Mouse (Mus musculus) adrenal gland, postnatal 14 days (tissue): ENCODE data around the gene Ankrd65. TPM values are rescaled to one million over a fixed set of nuclear protein-coding genes. Genes with fewer than 3 reads are reported as not detected.

Source experiments
- DNase-seq: peaks from one replicate; pipeline ENCODE4 v3.0.0; 2021; ENCODE audit warnings: mixed read lengths
- total RNA-seq: library from RNA; stranded (reverse); gene quantifications from 2 replicates; pipeline ENCODE4 v1.2.3, GENCODE M21; 2021

The Ankrd65 gene
- total RNA-seq, 1 experiment from 2014 or later = not detected

- DNase-seq = peak; percentile 82
Observed at GRCm38 (mm10) chr4:155812665-155813181, 22.5 kb downstream of the Ankrd65 start.

GRCm38 (mm10) chr4:155817533-155817932 lies 27.3 kb downstream of the Ankrd65 start:
- DNase-seq = no peak

GRCm38 (mm10) chr4:155821025-155821424 lies 30.8 kb downstream of the Ankrd65 start:
- DNase-seq = peak; percentile 59

GRCm38 (mm10) chr4:155823443-155823842 lies 33.2 kb downstream of the Ankrd65 start:
- peak; percentile 47 for DNase-seq

GRCm38 (mm10) chr4:155829866-155830265 lies 39.6 kb downstream of the Ankrd65 start:
- DNase-seq = no peak

GRCm38 (mm10) chr4:155830596-155830995 lies 40.4 kb downstream of the Ankrd65 start:
- DNase-seq = no peak

GRCm38 (mm10) chr4:155831205-155831766 lies 41.0 kb downstream of the Ankrd65 start, which contains the start of gene Aurkaip1:
Aurkaip1 (plus strand) TSS chr4:155831272.
- DNase-seq = peak; percentile 97

- no peak for DNase-seq
Observed at GRCm38 (mm10) chr4:155831831-155832230, 41.6 kb downstream of the Ankrd65 start.

GRCm38 (mm10) chr4:155832321-155832720 lies 42.1 kb downstream of the Ankrd65 start:
- peak; percentile 25 for DNase-seq

GRCm38 (mm10) chr4:155833234-155833633 lies 43.0 kb downstream of the Ankrd65 start:
- DNase-seq = no peak

GRCm38 (mm10) chr4:155833836-155834235 lies 43.6 kb downstream of the Ankrd65 start:
- DNase-seq = peak; percentile 91

GRCm38 (mm10) chr4:155837404-155838010 lies 47.3 kb downstream of the Ankrd65 start:
- DNase-seq = no peak

- DNase-seq = peak; percentile 21
Observed at GRCm38 (mm10) chr4:155838187-155839153, 48.2 kb downstream of the Ankrd65 start.

GRCm38 (mm10) chr4:155839483-155839910 lies 49.3 kb downstream of the Ankrd65 start, which contains the start of gene Mxra8:
Mxra8 (plus strand) TSS chr4:155839680.
- peak; percentile 91 for DNase-seq

- DNase-seq = no peak
Observed at GRCm38 (mm10) chr4:155840076-155841002, 50.1 kb downstream of the Ankrd65 start.

- DNase-seq = peak; percentile 86
Observed at GRCm38 (mm10) chr4:155841003-155841454, 50.8 kb downstream of the Ankrd65 start.

- DNase-seq = no peak
Observed at GRCm38 (mm10) chr4:155841651-155842270, 51.5 kb downstream of the Ankrd65 start.

GRCm38 (mm10) chr4:155843231-155843630 lies 53.0 kb downstream of the Ankrd65 start:
- DNase-seq = no peak

GRCm38 (mm10) chr4:155846871-155847578 lies 56.8 kb downstream of the Ankrd65 start, which contains the start of gene Dvl1:
Dvl1 (plus strand) TSS chr4:155847402.
- DNase-seq = peak; percentile 98
